Mouse (Mus musculus) hindlimb bud, embryonic 11.5 days (tissue): ENCODE measurements around the gene Stt3a.
A peak's percentile ranks its signal among the peaks of the same experiment; 100 is the strongest.

Source experiments
- DNase-seq: peaks from one replicate; pipeline ENCODE4 v3.0.0-alpha.2; 2012; ENCODE audit warnings: low read depth, low spot score; ENCODE audit errors: extremely low spot score

Stt3a gene

DNA sequence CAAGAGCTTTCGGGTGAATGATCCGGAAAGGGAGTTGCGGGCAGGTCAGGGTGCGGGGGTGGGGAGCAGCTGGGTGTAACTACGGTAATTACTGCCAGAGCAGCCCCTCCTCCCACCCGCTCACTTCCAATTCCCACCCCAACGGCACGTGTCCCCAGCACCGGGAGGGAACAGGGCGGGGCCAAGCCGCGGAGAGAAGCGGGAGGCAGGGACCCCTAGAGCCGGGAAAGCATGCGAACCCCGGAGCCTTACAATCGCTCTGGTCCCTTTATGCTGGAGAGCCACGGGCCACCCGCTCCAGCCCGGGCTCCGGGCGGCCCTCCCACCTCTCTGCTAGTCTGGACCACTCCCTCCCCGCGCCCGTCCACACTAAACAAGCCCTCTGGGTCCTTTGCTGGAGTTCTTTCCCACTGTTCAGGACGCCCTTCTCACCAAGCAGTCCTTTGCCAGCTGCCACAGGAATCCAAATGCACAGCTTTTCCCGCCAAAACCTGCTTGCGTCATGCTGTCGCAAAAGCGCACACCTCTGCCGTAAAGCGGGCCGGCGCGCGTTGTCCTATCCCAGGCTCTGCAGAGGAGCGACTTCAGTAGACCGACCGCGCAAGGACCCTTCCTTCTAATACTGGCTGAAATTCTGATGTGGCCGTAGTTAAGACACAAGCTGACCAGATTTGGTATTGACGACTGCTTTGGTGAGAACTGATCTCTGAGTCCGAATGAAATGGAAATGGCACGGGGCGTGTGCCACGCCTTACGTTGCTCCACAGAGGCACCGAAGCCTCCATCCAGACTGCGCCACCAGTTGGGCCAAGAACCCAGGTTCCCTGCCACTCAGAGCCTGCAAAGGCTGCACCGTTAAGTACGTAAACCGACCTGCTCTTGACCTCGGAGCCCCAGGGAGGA, 41.1 kb downstream of the Stt3a start:
- DNase-seq = peak; percentile 91

- DNase-seq = no peak
These were observed 50.9 kb downstream of the Stt3a start for GRCm38 (mm10) chr9:36716624-36717023.

- DNase-seq = no peak
These were observed 60.2 kb downstream of the Stt3a start for GRCm38 (mm10) chr9:36707304-36707703.

DNA sequence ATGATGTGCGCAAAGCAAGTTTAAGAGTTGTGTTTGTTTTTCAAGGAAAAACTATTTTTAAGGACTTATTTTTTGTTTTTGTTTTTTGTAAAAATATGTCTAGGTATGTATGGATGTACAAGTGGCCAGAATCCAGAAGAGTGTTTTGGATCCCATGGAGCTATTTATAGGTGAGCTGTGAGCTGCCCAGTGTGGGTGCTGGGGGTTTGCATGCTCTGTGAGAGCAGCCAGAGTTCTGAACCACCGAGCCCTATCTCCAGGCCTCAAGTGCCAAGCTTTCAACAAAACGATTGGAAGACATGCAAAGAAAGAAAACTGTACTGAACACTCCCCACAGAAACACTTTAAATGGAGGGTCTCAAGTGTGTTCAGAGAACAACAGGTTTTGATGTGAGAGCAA, 61.6 kb downstream of the Stt3a start:
- DNase-seq = no peak

DNA sequence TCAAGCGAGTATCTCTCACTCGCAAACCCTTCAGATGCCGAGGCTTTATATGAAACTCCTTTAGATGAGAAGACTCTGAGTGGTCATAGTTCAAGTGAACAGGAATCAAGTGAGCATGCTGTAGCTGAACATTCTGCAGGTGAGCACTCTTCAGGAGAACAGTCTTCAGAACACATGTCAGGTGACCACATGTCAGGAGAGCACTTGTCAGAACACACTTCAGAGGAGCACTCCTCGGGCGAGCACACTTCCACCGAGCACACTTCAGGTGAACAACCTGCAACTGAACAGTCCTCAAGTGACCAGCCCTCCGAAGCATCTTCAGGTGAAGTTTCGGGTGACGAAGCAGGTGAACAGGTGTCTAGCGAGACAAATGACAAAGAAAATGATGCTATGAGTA, 73.2 kb downstream of the Stt3a start:
- no peak for DNase-seq

DNA sequence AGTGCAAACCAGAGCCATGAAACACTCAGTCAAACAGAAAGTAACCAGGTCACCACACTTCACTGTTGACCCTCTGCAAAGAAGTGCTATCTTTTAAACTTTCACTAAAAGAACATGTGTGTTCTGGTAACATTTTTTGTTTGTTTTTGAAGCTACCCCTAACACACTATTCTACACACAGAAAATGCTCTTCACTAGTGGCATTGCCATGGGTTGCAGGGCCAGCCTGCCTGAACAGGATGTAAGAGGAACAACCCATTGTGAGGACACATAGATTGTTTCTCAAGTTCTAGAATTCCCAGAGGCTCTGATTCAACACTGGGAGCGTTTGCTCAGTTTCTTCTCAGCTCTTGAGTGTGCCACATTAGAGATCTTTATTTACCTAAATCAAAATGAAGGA, 74.6 kb downstream of the Stt3a start, which contains the start of gene Acrv1:
Gene Acrv1 (plus strand): TSS at position 301 of the 400 bp plus-strand sequence.
- DNase-seq = no peak

DNA sequence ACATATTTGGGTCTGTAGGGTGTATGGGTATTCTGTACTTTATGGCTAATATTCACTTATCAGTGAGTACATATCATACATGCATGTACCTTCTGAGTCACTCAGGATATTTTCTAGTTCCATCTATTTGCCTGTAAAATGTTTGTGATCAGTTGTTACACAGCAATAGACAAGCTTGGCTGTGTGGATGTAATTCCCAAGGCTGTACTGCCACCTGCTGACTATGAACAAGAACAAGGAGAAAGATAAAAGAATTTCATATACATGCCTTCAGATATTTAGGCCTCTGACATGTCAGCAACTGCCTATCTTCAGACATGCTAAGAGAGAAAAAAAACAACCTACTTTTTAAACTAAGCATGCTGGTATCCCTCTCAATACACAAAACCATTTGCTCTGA, 80.2 kb downstream of the Stt3a start:
- no peak for DNase-seq

GRCm38 (mm10) chr9:36681424-36681823, 86.1 kb downstream of the Stt3a start:
- no peak for DNase-seq
